Mouse (Mus musculus): ENCODE data around the gene Ypel5.
A peak's percentile ranks its signal among the peaks of the same experiment; 100 is the strongest.

The Ypel5 gene

DNA sequence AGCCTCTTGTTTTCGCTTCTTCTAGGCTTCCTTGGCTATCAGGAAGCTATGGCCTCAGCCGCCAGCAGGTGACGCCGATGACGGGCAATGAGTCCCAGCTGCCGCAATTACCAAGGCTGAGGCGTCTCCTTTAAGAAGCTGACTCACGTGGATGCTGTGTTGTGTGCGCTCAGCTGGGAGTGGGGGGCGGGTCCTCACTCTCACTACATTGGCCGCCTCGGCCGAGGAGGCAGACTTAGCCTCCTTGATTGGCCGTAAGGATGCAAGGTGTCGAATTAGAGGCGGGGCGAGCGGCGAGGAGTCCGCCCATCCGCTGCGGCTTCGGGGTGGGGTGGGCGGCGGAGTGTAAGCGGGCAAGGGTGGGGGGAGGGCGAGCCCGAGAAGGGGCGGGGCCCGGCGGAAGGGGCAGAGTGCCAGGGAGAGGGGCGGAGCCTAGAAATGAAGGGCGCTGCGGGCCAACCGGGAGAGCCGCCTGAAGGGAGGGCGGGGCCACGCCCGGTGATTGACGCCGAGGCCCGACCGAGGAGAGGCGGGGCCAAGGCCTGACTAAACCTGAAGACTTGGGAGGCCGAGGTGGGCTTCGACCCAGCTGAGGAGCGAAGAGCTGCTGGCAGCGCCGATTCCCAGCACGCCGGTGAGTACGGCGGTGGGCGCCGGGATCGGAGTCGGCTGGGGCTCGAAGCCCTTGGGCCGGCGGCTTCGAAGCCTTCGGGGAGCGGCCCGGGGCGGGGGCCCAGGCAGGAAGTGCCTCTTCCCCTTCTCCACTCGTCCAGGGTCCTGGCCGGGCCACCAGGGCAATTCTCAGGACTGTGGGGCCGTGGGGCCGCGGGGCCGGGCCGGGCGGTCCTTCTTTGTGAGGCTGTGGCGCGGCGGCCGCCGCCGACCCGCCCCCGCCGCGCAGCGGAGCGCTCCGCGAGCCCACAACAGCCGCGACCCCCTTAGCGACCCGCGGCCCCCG is at the start of gene Ypel5:
Gene Ypel5 (plus strand): TSS at position 296 of the 958 bp plus-strand sequence.
- DNase-seq (ENCODE audit: low read depth), result peak; percentile 99

GRCm38 (mm10) chr17:72787886-72788436 is 48.3 kb upstream of the Ypel5 start:
- DNase-seq (ENCODE audit: low read depth), result no peak

DNA sequence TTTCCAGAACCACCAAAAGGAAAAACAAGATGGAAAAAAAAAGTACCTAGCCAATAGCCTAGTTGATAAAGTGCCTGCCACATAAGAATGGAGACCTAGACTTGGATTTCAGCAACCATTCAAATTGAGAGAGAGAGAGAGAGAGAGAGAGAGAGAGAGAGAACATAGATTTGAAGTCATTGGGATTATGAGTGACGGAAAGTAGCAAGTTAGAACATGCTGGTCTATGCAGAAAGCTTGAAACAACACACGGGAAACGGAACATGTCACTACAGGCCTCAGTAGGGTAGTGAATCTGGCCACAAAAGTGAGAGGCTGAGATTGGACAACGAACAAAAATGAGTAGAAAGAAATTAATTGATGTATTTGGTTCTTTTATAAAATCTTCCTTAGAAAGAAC is 43.0 kb upstream of the Ypel5 start:
- no peak for DNase-seq (ENCODE audit: low read depth)

- DNase-seq (ENCODE audit: low read depth), result no peak
These were observed 41.6 kb upstream of the Ypel5 start for GRCm38 (mm10) chr17:72794660-72795059.

GRCm38 (mm10) chr17:72795392-72796047 is 40.7 kb upstream of the Ypel5 start:
- DNase-seq (ENCODE audit: low read depth), result no peak

GRCm38 (mm10) chr17:72796506-72796905 is 39.7 kb upstream of the Ypel5 start:
- DNase-seq (ENCODE audit: low read depth), result no peak

GRCm38 (mm10) chr17:72797867-72798266 is 38.4 kb upstream of the Ypel5 start:
- no peak for DNase-seq (ENCODE audit: low read depth)

DNA sequence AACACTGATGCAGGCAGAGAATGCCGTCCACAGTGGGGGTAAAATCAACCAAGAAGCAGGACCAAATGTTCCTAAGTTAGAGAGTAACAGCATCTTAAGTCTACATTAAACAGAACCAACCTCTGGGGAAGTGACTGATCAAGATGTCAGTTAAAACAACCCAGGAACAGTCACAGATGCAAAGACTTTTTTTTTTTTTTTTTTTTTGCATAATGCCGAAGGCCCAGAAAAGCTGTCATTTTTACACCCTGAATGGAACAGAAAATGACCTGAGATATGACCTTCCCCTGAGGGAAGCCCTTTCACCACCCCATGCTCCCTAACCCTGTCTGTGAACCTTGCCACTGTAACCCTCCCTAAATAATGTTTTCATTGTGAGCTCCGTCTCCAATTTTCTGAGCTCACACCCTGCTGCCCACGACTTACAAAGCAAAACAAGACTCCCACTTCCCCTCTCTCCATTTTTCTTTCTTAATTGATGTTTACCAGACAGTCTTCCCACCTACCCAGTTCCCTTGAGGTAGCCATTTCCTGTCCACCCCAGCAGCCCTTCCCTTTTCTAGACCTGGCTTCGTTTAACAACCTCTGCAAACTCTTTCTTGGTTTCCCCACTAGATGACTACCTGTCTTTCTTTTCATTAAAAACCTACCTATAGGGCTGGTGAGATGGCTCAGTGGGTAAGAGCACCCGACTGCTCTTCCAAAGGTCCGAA is 26.2 kb upstream of the Ypel5 start:
- no peak for DNase-seq (ENCODE audit: low read depth)

- no peak for DNase-seq (ENCODE audit: low read depth)
These were observed 22.6 kb upstream of the Ypel5 start for GRCm38 (mm10) chr17:72813419-72814315.

DNA sequence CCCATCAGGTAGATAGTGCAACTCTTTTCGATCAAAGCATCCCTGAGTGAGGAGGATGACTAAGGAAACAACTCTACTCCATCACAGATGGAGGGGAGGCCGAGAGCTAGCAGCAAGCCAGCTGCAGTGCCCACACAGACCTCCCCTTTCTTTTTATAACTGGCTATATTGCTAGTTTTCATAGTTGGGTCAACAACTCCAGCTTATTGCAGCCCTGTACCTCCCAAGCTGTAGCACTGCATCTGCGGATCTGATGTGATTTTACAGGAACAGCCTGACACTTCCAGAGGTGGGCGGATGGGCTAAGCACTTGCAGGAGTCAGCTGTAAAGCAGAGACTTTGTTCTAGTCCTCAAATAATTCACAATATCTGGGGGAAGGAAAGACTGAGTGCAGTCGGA is 18.7 kb upstream of the Ypel5 start:
- no peak for DNase-seq (ENCODE audit: low read depth)

DNA sequence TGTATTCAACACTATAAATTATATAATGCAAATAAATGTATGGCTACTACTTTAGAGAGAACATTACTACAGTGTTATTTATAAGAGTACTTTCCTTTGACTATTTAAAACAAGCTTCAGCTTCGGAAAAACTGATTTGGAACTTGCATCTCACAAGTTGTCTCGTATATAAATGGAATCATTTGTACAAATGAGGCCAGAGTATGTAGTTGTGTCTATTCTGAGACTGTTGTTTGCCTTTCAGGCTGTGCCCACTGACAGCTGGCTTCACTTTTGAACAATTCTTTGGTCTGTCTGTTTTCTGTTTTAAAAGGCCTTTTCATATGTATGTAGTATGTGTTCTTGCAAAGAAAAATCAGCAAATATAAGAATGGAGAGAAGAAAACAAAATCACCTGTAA is 16.5 kb upstream of the Ypel5 start:
- DNase-seq (ENCODE audit: low read depth), result no peak

DNA sequence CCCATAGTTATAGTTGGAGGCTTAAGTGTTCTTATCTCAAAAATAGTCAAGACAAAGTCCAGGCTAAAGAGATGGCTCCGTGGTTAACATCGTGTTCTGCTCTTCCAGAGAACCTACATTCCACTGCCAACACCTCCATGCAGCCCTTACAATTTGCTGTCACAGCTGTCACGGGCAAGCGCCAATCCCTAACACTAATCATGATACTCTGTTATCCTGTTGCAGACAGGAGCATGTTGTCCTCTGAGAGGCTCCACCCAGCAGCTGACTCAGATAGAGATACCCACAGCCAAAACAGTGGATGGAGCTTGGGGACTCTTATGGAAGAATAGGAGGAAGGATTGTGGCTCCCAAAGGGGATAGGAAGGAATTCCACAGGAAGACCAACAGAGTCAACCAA is 15.8 kb upstream of the Ypel5 start:
- no peak for DNase-seq (ENCODE audit: low read depth)

GRCm38 (mm10) chr17:72821923-72822322 is 14.3 kb upstream of the Ypel5 start:
- DNase-seq (ENCODE audit: low read depth), result no peak

DNA sequence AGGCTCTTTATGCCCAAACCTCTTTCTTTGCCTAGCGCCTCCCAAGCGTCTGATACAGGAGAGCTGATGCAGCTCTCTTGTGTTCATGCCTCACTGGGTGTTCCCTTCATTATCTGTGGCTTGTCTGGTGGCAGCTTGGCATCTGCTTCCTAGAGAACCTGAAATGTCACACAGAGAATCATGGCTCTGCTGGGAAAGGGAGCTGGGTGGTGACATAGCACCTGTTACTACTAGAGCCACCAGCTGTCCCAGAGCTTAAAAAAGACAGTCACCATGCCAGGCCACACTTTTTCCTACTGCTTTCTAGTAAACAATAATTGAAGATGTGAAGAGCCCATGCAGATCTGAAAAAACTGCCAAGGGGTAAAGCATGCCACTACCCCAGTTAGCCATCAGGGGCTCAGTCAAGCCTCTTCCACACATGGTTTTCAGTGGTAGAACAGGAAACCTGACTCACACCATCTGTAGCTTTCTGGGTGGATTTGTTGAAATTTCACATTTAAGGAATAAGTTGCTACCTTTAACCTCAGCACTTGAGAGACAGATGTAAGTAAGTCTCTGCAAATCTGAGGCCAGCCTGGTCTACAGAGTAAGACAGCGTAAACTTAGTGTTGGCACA is 9.2 kb upstream of the Ypel5 start:
- DNase-seq (ENCODE audit: low read depth), result no peak

DNA sequence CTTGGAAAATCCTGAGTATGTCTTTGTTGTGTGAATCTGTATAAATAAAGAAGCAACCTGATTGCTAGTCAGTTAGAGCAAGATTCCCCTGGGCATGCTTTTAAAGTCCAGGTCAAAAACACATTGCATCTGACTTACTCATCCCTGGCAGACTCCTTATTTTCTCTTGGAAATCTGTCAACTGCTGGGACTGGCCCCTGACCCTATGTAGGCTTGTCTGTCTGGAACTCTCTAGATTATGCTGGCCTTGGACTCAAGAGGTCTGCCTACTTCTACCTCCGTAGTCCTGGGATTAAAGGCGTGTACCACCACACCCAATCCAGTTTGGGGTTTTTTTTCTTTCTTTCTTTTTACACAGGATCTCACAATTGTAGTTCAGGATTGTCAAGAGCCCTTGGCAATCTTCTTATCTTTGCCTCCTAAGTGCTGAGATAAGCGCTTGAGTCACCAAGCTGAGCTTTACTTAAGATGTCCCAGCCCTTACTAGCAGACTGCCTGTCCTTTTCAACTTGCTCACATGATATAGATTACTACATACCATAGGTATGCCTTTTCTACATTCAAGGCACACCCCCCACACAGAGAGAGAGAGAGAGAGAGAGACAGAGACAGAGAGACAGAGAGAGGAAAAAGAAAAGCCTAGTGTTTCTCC is 8.1 kb upstream of the Ypel5 start:
- no peak for DNase-seq (ENCODE audit: low read depth)

GRCm38 (mm10) chr17:72828687-72829086 is 7.6 kb upstream of the Ypel5 start:
- no peak for DNase-seq (ENCODE audit: low read depth)

- peak; percentile 65 for DNase-seq (ENCODE audit: low read depth)
These were observed 973 bp downstream of the Ypel5 start for GRCm38 (mm10) chr17:72837140-72837712.

GRCm38 (mm10) chr17:72837824-72838474 is 1.7 kb downstream of the Ypel5 start:
- DNase-seq (ENCODE audit: low read depth), result no peak

- peak; percentile 67 for DNase-seq (ENCODE audit: low read depth)
These were observed 2.7 kb downstream of the Ypel5 start for GRCm38 (mm10) chr17:72839000-72839399.

Measured in fibroblast of lung, adult 2 months (primary cell).